Mouse (Mus musculus) induced T-regulatory cell, adult 2 months (primary cell): ENCODE measurements around the gene Terb2.

Experiments
- DNase-seq: peaks from one replicate; pipeline ENCODE4 v3.0.0-alpha.2; 2012; ENCODE audit warnings: low read depth

Gene Terb2

DNA sequence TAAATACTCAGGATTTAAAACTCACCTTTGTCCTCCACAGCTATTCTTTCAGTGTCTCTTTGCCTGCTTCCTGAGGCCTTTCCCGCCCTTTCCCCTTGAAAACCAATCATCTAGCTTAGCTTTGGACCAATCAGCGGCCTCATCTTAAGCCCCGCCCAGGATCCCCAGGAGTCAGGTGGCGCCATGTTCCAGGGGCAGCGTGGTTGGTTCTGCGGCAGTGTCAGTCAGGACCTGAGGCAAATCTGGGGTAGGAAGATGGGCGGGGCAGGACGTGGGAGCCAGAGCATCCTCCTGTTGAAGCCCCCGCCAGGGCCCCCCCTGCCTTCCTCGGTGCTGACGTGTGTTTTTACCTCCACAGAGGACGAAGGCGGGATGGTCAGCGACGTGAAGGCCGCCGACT is at the start of gene Terb2, which contains the start of gene Patl2:
Terb2 (plus strand) TSS at position 167 of the 400 bp plus-strand sequence.
Patl2 (minus strand) TSS at position 84 of the 400 bp plus-strand sequence.
- no peak for DNase-seq

DNA sequence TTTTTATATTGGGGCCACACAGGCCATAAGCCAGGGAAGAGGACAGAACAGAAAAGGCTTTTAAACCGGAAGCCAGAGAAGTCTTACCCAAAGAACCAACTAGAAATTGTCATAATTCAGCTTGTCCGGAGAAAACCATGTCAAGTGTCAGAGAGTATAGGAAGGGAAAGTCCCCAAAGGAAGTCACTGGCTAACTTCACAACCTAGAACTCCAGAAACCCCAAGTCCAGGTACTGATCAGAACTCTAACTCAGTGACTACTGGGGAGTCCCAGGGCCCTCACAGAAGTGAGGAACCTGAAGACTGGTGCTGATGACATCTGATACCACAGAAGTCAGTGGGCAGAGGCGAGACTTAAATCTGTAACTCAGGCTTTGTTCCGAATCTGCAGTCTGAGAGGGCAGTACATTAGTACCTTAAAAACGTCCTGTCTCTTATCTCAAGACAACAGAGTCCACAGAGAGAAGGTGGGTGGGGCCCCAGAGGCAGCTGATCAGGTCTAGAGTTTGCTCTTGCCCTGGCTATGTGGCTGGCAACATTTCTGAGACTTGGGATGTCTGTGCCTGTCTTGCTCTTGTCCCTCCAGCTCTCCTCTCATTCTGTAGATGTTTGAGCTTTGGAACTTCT is 48.1 kb upstream of the Terb2 start:
- peak; percentile 64 for DNase-seq

DNA sequence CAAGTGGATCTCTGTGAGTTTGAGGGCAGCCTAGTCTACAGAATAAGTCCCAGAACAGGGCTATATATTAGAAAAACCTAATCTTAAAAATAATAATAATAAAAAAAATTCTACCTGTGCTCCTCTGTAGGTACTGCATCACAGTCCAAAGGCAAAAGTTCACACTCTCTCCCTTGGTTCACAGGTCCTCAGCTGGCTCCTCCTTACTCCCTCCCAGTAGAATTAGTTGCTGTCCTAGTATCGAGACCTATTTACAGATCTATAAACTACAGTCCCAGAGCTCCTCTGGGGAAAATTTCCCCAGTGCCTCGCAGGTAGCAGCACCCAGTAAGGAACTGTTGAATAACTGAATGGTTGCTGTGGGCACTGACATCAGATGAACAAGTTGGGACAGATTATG is 45.3 kb upstream of the Terb2 start:
- no peak for DNase-seq

DNA sequence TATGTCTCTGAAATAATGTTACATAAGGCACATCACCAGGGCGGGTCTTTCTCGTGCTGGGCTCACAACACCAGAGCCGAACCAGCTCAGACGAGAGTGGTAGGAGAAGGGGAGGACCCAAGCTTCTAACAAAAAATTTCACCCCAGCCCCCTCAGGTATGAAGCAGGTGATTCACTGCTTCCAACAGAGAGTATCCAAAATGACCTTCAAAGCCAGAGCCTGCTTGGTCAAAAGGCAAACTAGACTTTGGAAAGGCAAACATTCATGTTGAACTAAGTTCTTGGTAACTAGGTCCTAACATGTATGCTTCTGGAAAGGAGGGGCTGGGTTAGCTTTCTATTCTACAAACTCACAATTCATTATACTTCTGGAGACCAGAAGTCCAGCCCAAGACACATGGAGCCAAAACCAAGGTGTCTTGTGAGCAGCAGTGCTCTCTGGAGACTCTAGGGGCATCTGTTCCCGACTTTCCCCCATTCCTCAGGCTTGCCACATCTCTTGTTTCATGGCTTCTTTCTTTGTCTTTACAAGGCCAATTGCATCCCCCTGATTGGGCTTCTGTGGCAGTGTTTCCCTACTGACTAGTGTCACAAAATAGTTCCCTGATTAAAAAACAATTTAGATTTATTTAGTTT is 44.6 kb upstream of the Terb2 start:
- no peak for DNase-seq

DNA sequence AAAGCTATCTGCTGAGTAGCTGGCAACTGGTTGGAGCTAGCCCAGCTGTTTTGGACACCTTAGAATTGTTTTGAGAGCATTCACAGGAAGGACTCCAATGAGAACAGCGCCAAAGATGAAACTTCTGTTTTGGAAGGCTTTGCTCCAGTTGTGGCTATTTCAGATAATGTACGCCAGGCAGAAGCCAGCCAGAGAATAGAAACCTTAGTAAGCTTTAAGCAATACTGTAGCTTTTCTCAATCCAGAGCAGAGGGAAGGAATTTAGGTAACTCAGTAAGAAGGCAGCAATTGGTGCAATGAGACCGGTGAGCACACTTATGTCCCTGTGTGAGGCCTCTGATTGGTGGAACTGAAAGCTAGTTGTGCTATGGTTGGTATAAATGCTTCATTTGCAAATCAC is 43.0 kb upstream of the Terb2 start:
- DNase-seq: no peak

DNA sequence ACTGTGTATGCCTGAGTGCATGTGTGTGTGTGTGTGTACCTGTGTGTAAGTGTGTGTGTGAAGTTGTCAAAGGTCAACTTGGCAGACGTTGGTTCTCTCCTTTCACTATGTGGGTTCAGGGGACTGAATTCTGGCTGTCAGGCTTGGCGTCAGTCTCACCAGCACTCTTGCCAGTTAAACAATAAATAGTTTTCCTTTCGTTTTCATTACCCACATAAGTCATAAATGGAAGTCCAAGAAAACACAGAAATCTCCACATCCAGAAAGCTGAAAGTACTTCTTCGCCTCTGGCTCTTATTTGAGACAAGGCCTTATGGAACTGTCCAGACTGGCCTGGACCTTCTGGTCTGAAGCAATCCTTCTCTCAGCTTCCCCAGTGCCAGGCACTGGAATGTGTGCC is 40.3 kb upstream of the Terb2 start:
- peak; percentile 84 for DNase-seq

DNA sequence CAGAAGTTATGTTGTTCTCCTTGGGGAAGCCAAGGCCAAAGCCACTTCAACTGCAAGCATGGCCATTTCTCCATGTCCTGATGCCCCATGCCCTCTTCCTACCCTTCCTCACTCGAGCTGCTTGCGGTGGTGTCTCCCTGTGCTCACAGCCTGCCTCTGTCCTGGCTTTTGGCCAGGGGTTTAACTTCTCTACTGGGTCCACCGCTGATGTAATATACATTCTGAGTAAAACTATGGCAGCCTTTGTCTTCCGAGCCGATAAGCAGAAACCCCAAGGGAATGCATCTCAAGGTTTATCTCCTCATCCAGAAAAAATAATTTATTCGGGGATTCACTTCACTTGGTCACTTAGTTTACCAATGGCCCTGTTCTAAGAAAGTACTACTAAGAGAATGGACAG is 39.4 kb upstream of the Terb2 start:
- no peak for DNase-seq

DNA sequence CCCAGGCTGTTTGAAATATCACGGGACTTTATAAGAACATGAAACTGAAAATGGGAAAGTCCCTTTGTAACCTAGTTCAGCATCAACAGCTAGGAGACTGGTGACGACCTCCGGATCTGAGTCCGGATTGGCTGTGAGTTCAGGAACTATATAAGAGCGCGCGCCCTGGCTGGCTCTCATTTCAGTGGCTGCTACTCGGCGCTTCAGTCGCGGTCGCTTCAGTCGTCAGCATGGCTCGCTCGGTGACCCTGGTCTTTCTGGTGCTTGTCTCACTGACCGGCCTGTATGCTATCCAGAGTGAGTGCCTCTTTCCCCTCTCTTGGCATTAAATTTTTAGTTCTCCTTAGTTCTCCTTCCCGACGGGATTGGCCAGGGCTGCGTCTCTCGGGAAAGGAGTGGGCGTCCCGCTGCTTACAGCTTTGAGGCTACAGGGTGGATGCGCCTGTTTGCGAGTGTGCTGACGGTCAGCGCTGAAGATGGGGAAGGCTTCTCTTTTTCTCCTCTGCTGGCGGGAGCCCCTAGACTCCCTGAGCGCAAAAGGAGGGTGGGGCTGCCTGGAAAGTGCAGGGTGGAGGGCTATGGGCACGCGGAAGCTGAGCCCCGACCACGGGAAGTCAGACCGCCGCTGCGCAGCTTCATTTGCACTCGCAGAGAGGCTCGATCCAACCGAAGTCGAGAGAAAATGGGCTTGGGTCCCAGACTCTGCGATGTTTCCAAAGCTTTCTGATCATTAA is 38.4 kb upstream of the Terb2 start, which contains the start of gene B2m:
B2m (plus strand) TSS at position 179 of the 734 bp plus-strand sequence.
- peak; percentile 99 for DNase-seq

DNA sequence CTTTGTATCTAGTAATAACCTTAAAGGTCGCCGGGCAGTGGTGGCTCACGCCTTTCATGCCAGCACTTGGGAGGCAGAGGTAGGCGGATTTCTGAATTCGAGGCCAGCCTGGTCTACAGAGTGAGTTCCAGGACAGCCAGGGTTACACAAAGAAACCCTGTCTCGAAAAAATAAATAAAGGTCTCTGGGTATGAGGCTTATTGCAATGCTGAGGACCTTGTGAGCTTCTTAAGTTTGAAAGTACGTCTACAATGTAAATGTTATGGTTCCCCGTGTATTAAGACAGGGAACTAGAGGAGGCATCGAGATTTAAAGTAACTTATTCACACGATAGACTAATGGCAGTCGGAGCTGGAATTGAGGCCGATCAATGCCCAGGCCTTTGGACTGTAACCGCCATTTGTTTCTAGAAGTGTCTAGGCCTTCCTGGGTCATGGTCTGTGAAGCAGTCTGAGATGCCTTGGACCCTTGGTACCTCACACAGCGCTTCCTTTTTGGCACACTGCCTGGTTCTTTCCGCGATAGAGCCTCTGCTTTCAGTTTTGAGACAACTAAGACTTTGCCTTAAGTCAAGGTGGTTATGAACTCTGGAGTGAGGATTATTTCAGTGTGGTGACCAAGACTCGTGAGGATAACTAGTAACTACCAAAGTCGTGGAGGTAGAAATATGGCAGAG is 37.7 kb upstream of the Terb2 start:
- peak; percentile 92 for DNase-seq

DNA sequence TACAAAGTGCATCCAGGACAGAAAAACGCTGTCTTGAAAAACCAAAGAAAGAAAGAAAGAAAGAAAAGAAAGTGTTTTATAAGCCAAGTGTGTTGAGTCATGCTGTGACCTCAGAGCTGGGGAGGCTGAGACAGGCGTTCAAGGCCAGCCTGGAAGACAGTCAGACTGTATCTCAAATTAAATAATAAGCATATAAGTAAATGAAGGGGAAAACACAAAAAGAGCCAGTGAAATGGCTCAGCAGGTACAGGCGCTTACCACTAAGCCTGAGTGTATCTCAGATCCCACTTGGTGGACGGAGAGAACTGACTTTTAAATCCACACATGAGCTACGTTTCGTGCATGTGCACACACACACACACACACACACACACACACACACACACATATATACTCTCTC is 36.8 kb upstream of the Terb2 start:
- peak; percentile 66 for DNase-seq

DNA sequence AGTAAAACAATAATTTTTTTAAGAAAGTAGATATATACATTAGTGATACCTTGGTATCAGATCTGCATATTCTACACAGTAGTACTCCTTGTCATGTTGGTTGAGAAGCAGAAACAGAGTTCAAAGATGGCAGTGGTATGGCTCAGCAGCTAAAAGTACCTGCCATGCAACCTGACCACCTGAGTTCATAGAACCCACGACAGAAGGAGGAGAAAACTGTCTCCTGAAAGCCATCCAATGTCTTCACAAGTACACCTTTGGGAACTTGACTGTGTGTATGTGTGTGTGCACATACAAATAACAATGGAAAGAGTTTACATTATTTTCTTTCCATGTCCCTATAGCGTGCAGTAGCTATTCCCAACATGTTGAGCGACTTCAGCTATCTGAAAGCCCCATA is 36.4 kb upstream of the Terb2 start:
- peak; percentile 55 for DNase-seq

DNA sequence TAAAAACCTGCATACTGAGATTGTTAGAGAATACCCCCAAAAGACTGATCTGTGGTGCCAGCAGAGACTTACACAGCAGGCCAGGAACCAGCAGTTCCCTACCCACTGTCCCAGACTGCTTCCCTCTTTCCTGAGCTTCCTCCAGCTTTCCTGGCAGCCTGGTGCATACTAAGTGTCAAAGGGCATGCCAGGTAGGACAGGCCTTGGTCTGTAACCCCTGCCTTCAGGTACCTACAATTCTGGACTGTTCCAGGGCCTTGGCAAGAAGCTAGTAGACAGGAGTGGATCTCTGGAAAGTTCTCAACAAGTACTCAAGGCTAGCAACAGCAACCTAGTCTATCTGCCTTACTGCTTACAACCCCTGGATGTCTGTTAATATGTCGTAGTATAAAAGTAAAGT is 34.9 kb upstream of the Terb2 start:
- no peak for DNase-seq

DNA sequence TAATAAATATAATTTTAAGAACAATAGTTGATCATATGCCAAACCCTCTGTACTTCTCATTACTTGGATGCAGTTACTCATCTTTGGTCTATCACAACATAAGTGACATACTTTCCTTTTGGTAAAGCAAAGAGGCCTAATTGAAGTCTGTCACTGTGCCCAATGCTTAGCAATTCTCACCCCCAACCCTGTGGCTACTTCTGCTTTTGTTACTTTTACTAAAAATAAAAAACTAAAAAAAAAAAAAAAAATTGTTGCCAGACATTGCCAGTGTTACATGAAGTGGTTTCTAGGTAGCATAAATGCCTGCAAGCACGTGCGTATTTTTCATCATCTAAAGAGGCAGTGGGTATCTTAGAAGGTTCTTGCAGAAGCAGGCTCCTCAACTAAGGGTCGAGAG is 33.2 kb upstream of the Terb2 start:
- DNase-seq: peak; percentile 10

DNA sequence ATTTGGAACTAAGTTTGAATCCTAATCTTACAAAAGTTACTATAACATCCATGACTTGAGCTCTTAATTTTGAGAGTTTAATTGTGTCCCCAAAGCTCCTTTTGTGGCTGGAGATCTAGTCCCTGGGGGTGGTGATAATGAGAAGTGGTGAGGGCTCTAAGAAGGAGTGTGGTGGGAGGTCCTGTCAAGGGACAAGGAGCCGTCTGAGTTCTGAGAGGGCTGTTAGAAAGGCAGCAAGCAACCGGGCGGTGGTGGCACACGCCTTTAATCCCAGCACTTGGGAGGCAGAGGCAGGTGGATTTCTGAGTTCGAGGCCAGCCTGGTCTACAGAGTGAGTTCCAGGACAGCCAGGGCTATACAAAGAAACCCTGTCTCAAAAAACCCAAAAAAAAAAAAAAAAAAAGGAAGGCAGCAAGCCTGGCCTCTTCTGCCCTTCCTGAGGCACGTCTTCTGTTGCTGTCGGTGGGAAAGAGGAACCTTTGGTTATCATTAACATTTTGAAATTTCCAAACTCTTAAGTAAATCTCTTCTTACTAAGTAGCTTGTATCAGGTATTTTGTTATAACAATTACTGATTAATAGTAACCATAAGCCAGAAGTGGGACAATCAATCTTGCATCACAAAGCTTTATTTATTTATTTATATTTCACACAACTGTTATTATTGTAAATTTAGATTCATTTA is 32.2 kb upstream of the Terb2 start:
- DNase-seq: peak; percentile 19

DNA sequence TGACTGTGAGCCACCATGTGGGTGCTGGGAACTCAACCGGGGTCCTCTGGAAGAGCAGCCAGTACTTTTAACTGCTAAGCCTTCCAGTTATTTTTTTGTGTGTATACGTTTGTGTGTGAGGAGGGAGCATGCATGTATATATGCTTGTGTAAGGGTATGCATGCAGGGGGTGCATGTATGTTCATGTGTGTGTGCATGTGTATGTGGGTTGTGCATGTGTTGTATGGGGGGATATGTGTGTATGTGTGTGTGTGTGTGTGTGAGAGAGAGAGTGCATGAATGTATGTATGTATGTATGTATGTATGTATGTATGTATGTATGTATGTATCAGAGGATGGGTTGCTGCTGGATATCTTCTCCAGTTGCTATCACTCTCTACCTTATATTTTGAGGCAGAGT is 31.6 kb upstream of the Terb2 start:
- DNase-seq: peak; percentile 27

DNA sequence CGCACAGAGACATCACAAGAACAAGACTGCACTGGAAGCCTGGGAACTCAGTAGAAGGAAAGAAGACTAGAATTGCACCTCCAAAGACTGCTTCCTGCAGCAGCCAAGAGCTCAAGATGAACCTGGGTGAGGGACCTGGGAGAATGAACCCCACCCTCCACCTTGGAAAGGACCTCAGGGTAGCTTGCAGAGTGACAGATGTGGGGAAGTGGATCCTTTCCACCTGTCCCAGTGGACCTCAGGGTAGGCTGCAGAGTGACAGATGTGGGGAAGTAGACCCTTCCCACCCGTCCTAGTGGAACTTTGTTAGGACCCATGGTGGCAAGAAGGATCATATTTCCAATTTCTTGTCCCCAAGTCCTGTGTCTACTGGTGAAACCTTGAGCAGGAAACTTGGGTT is 30.8 kb upstream of the Terb2 start:
- peak; percentile 34 for DNase-seq

DNA sequence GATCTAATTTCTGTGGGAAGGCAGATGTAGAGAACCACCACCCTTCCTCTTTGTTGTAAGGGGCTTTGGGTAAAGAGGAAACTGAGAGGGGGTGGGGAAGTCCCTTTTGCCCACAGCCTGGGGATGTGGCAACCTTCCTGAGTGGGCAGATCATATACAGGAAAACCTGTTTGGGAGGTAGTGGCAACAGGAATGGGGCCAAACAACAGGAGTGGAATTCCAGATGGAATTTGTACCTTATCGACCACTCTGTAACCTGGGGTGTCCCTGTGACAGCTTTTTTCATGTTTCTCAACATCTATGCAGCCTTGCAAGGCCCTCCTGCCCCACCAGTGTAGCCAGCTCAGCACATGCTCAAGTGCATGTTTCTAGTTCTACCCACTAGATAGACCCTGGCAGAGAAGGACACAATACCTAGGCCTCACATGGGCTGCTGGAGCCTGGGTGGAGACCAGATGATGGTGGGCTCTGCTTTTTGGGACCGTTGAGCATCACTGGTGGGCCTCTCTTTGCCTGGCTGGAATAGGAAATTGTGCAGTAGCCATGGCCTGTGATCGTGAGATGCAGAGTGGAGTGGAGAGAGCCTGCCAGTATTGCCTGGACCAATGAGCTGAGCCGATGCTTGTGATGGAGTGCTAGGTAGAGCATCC is 29.9 kb upstream of the Terb2 start:
- DNase-seq: peak; percentile 35

DNA sequence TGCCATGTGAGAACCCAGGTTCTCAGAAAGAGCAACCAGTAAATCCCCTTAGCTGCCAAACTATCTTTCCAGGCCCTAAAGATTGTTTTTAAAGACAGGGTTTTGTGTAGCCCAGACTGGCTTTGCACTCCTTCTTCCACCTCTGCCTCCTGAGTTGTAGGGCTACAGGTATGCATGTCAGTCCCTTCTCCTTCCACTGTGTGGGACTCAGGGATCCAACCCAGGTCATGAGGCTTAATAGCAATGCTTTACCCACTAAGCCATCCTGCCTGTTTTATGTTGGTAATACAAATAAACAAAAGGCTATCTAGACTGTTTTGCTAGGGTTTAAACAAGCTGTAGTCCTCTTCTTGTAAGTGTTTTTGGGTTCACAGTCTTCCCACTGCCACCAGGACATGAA is 28.5 kb upstream of the Terb2 start:
- peak; percentile 38 for DNase-seq

DNA sequence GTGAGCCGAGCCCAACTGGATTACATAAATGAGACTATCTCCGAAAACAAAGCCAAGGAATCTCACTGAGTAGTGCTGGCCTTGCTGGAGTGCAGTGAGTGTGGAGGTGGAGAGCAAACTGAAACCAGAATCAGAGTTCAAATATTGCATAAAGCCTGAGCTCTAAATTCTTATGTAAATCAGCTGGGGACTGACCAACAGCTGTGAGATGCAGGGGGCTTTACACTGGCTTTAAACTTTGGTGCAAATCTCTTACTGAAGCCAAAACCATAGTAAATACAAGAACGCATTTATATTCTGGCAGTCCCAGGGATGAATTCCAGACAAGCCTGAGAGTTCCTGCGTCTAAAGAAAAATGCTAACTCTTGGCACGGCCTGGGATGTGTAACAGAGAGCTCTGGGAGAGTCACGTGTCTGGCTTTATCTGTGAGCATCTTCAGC is 27.7 kb upstream of the Terb2 start:
- no peak for DNase-seq

DNA sequence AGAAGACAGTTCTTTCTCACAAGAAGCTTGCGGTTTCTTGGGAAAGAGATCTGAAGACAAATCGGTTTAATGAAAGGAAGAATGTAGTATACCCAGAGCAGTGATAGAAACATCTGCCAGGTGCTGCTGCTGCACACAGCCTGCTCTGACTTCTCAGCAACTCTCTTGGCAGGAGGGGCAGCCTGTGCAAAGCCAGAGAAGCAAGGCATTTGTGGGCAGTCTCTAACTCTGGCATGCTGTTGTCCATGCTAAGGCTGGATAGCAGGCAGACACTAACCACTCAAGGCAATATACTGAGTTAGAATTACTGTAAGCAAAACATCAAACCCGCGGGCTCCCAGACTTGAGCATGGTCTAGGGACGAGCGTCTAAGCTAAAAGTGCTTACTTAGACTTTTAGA is 26.4 kb upstream of the Terb2 start:
- peak; percentile 22 for DNase-seq

DNA sequence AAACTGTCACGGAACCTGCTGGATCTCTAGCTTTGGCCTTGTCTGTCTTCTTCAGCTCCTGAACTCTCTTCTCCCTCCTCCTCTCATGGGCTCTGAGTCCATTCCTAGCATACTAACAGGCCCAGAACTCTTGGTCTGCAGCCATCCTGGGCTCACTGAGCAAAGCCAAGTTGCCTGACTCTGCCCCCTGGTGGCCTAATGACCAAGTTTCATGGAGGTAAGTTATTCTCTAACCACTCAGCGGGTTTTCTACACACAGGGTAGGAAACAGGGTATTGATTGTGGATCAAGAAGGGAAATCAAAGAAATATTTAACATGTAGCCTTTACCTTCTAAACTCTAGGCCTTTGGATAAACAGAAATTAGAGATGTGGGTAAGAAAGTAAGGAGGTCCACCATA is 25.4 kb upstream of the Terb2 start, which contains the start of gene Trim69:
Trim69 (plus strand) TSS at position 21 of the 400 bp plus-strand sequence.
- peak; percentile 91 for DNase-seq
